Mouse (Mus musculus) left cerebral cortex, postnatal 25 days (tissue): ENCODE measurements around the gene Zfp866. TPM values are rescaled to one million over a fixed set of nuclear protein-coding genes. Genes with fewer than 3 reads are reported as not detected.

Source experiments
- DNase-seq, 2 experiments: peaks; one replicate each; pipeline ENCODE4 v3.0.0; 2022; ENCODE audit warnings: low spot score in 2 of 2, mixed read lengths in 1 of 2
- intact Hi-C: fragments of 180-260 bp; cut with DNase I; formaldehyde crosslinking; loops from one replicate; pipeline ENCODE4 v1.15.1; 2025
- total RNA-seq, 2 experiments: library from RNA; stranded (reverse); gene quantifications; 2 replicates each; pipeline ENCODE4 v1.2.3; 2021

Gene Zfp866
- total RNA-seq, 2 experiments from 2014 or later, result 28.9 to 31.8 TPM

- DNase-seq, result no peak
- intact Hi-C loops, result no loop called here
These were observed 9.0 kb upstream of the Zfp866 start for GRCm38 (mm10) chr8:69799946-69800345.

GRCm38 (mm10) chr8:69799261-69799660, 8.3 kb upstream of the Zfp866 start:
- no peak for DNase-seq

GRCm38 (mm10) chr8:69797661-69798060, 6.7 kb upstream of the Zfp866 start:
- intact Hi-C loops, result no loop called here
- no peak for DNase-seq

More at GRCm38 (mm10) chr8:69799261-69799660, 8.3 kb upstream of the Zfp866 start:
- intact Hi-C loops, result no loop called here

GRCm38 (mm10) chr8:69796721-69797345, 5.9 kb upstream of the Zfp866 start:
- intact Hi-C loops, result no loop called here
- no peak for DNase-seq

- intact Hi-C loops, result no loop called here
- DNase-seq, result no peak
These were observed 3.9 kb upstream of the Zfp866 start for GRCm38 (mm10) chr8:69794901-69795300.

GRCm38 (mm10) chr8:69794096-69794495, 3.1 kb upstream of the Zfp866 start:
- DNase-seq, result no peak
- intact Hi-C loops, result no loop called here

- DNase-seq, result no peak
- intact Hi-C loops, result no loop called here
These were observed 2.7 kb upstream of the Zfp866 start for GRCm38 (mm10) chr8:69793666-69794065.

GRCm38 (mm10) chr8:69791415-69792068, 564 bp upstream of the Zfp866 start:
- peak in 1 of 2 experiments; percentile 39 for DNase-seq
- intact Hi-C loops, result no loop called here

GRCm38 (mm10) chr8:69790364-69790763, 614 bp downstream of the Zfp866 start:
- DNase-seq, result no peak
- intact Hi-C loops, result no loop called here

- intact Hi-C loops, result no loop called here
- no peak for DNase-seq
These were observed 1.2 kb downstream of the Zfp866 start for GRCm38 (mm10) chr8:69789731-69790130.

- intact Hi-C loops, result no loop called here
- no peak for DNase-seq
These were observed 1.9 kb downstream of the Zfp866 start for GRCm38 (mm10) chr8:69789105-69789504.

- DNase-seq, result no peak
- intact Hi-C loops, result no loop called here
These were observed 13.9 kb downstream of the Zfp866 start for GRCm38 (mm10) chr8:69777111-69777510.

GRCm38 (mm10) chr8:69775149-69775534, 15.8 kb downstream of the Zfp866 start:
- intact Hi-C loops, result no loop called here
- no peak for DNase-seq

GRCm38 (mm10) chr8:69774503-69775148, 16.4 kb downstream of the Zfp866 start, which contains the start of gene Gm20422:
Gene Gm20422, minus strand, starts transcription at chr8:69774886.
- DNase-seq, result peak; percentile 91 to 97
- intact Hi-C loops, result no loop called here

GRCm38 (mm10) chr8:69772106-69772505, 18.9 kb downstream of the Zfp866 start:
- intact Hi-C loops, result no loop called here
- no peak for DNase-seq

GRCm38 (mm10) chr8:69771221-69771620, 19.8 kb downstream of the Zfp866 start:
- DNase-seq, result no peak
- intact Hi-C loops, result no loop called here

- intact Hi-C loops, result no loop called here
- DNase-seq, result no peak
These were observed 29.0 kb downstream of the Zfp866 start for GRCm38 (mm10) chr8:69761814-69762445.

- intact Hi-C loops, result no loop called here
- no peak for DNase-seq
These were observed 32.7 kb downstream of the Zfp866 start for GRCm38 (mm10) chr8:69758316-69758715.

GRCm38 (mm10) chr8:69752437-69752836, 38.5 kb downstream of the Zfp866 start:
- no peak for DNase-seq
- intact Hi-C loops, result no loop called here
